Mouse (Mus musculus) megakaryocyte, embryonic 14.5 days (primary cell): ENCODE measurements at regions not wholly inside any gene's neighbourhood (a gene's known extent, or its start where the extent isn't known, plus 50 kb on each side); places are given as distances from the start of the nearest gene placed in this dataset.

Experiments
- H3K27me3 ChIP-seq: replicated peaks from 2 replicates; pipeline ENCODE3; 2012; ENCODE audit warnings: inconsistent platforms
- H3K36me3 ChIP-seq: replicated peaks from 2 replicates; pipeline ENCODE3; 2012; ENCODE audit warnings: low read length, inconsistent platforms, mixed read lengths
- H3K4me1 ChIP-seq: 2 replicates; pipeline ENCODE4 v1.6.1; 2012; ENCODE audit warnings: inconsistent platforms
- H3K4me3 ChIP-seq: replicated peaks from 2 replicates; pipeline ENCODE3; 2012; ENCODE audit warnings: moderate library complexity, mild to moderate bottlenecking, inconsistent platforms
- H3K9me3 ChIP-seq: 2 replicates; pipeline ENCODE4 v1.6.1; 2012; ENCODE audit warnings: inconsistent platforms
- FLI1 ChIP-seq: IDR thresholded peaks from 2 replicates; pipeline ENCODE4 v1.6.1; 2012; ENCODE audit warnings: low read length, inconsistent platforms, mixed read lengths
- GATA1 ChIP-seq: IDR thresholded peaks from 3 replicates; pipeline ENCODE4 v1.6.1; 2012; ENCODE audit warnings: mixed read lengths, low read length, inconsistent platforms, borderline replicate concordance

DNA sequence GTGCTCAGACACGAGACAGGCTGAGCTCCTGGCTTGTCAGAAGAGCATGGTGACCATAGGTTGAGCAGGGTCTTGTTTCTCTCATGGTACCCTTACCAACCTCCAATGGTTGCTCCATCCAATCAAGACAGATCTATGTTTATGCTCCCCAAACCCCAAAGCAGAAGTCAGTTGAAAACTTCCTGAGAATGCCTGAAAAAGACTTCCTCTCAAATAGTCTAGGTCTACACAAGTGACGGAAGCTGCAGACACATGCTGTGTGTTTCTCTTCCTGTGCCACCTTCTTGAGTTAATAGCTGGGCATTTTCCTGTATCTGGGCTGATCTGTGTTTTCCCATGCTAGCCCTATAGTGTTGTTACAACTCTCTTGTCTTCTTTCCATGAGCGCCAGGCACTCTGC is 274.2 kb downstream of the Cdh26 start:
- Histone ChIP-seq H3K4me1 (no peaks in the 10 kb centered on the region), H3K36me3 (no peaks in the 10 kb centered on the region), H3K4me3 (no peak overlapping the region), H3K9me3 (peaks cover 35% of the 10 kb centered on the region), H3K27me3 (no peaks in the 10 kb centered on the region)
- TF ChIP-seq FLI1, result no peak
- no peak for TF ChIP-seq GATA1

DNA sequence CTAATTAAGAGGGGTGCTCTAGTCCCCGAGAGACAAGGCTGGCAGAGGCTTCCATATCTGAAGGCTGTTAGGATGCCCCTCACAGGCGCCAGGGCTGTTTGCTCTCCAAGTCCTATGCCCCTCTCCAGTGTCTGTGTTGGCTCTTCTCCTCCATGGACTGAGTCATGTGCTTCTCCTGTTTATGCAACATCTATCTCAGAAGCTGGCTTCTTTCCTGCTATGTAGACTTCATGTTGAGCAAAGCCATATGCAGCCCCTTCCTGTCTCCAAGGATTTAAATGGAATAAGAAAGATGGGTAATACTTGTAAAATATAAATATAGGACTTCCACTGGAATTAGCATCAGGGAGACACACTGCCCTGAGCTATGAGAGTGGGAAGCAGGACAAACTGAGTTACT is 278.3 kb downstream of the Cdh26 start:
- no peak overlapping the region for H3K4me3 ChIP-seq
- H3K9me3 ChIP-seq, result peaks cover 18% of the 10 kb centered on the region
- H3K27me3 ChIP-seq, result no peaks in the 10 kb centered on the region
- H3K36me3 ChIP-seq, result no peaks in the 10 kb centered on the region
- H3K4me1 ChIP-seq, result no peaks in the 10 kb centered on the region
- TF ChIP-seq GATA1 (no peak), FLI1 (no peak)

DNA sequence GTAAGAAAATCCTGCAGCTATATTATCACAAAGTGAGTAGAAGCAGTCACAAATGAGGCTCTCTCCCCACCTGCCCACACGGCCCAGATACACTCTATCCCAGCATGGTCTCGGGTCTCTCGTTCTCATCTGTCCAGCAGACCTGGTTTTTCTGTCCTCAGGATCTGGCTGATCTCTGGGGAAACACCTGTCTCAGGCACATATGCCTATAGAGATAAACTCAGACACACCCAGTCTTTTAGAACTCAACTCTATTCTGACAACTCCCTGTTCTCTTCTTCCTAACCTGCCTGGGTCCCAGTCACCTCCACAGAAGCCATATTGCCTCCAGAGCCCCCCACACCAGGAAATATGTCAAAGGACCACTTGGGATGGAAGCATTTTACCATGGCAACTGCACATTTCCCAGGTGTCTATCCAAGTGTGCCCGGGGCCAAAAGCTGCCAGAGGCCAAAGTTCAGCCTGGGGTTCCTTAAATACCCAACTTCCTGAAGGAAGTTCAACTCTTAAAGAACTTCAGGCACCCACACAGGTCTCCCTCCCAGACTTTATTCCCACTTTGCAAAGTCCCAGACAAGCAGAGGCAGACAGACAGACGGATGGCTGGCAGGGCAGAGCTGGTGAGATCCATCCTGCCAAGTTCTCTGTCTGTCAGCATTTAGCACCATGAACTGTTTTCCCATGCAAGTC is 279.0 kb downstream of the Cdh26 start:
- Histone ChIP-seq H3K4me1 (no peaks in the 10 kb centered on the region), H3K9me3 (peaks cover 18% of the 10 kb centered on the region), H3K27me3 (no peaks in the 10 kb centered on the region), H3K4me3 (no peak overlapping the region), H3K36me3 (no peaks in the 10 kb centered on the region)
- no peak for TF ChIP-seq FLI1
- TF ChIP-seq GATA1, result no peak

DNA sequence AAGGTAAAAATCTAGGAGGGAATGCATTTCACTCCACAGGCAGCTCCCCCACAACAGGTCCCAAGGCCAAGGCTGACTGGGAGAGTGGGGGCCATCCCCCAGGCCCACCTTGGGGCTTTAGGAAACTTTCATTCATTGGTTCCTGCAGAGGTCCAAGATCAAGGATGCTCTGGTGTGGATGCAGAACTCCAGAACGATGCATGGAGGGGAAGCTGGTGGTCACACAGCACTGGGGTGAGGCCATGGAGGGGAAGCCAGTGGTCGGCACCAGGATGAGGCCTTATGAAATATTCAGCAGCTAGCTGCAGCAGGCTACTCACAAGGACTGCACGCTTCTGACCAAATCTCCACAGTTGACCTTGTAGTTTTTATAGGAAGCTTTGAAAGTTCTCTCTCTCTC is 279.7 kb downstream of the Cdh26 start:
- Histone ChIP-seq H3K36me3 (no peaks in the 10 kb centered on the region), H3K4me1 (no peaks in the 10 kb centered on the region), H3K27me3 (no peaks in the 10 kb centered on the region), H3K4me3 (no peak overlapping the region), H3K9me3 (peaks cover 19% of the 10 kb centered on the region)
- TF ChIP-seq GATA1 (no peak), FLI1 (no peak)

DNA sequence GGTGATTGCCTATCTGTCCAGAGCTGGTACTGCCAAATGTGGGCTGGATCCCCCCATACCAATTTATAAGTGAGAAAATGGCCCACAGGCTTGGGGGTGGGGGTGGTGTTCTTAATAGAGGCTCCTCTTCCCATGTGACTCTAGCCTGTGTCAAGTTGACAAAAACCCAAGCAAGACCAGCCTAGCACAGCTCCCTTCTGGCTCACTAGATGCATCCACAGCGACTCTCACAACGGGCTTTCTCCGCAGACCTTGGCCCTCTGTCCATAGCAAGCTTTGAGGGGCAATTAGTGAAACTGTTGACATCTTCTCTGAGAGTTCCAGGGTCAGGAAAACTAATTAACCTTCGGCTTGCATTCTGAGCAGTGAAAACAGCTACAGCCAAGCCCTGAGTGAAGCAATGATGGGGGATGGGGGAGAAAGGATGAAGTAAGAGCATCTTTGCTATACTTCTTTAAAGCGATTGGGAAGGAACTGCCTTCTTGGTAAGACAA is 281.3 kb downstream of the Cdh26 start:
- TF ChIP-seq GATA1 (no peak), FLI1 (no peak)
- Histone ChIP-seq H3K36me3 (no peaks in the 10 kb centered on the region), H3K4me1 (no peaks in the 10 kb centered on the region), H3K4me3 (no peak overlapping the region), H3K9me3 (peaks cover 16% of the 10 kb centered on the region), H3K27me3 (no peaks in the 10 kb centered on the region)

DNA sequence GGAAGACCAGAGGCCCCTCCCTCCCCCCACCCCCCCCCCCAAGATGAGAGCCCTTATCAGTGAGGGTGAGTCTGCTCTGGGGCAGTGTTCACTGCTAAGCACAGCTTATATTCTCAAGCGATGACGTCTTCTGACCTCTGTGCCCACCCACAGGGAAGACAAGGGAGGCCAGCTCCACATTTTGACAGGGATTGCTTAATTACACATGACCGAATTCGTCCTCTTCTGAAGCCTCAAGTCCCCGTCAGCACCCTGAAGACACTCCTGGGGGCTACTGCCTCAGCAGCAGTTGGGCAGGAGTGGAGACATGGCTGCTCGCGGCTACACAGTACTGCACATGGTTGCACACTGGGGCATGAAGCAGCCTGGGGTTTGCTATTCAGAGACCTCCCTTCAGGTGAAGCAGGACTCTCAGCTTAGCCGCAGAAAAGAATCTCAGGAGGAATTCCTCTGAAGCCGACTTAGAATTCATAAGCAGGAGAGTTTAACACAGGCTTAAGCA is 282.1 kb downstream of the Cdh26 start:
- TF ChIP-seq GATA1 (no peak), FLI1 (no peak)
- Histone ChIP-seq H3K4me3 (no peak overlapping the region), H3K4me1 (no peaks in the 10 kb centered on the region), H3K9me3 (peaks cover 15% of the 10 kb centered on the region), H3K27me3 (no peaks in the 10 kb centered on the region), H3K36me3 (no peaks in the 10 kb centered on the region)

DNA sequence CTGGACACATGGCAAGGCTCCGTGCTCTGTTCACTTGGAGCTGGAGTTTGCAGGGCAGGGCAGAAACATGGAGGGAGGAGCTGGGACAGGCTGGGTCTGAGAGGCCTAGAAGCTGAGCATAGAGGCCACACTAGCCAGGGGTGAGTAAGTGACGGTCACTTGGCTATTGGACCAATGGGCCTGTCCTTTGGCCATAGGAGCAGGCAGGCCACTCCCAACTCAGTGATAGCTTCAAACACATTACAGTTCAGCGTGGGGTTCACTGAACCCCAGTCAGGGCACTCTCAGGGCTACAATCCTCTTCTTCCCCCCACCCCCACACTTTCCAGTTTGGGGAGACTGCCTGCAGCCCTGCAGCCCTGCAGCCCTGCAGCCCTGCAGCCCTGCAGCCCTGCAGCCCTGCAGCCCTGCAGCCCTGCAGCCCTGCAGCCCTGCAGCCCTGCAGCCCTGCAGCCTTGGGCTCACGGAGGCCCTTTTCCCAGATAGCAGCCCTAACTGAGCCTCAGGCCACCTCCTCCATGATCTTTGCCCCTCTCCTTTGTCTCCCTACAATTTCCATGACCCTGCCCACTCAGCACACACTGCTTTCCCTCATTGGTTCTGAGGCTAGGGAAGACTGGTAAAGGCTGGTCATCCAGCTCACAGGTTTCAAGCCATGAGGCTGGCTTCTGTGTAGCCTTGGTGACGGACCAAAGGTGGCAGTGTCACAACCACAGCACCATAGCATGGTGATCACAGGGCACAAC is 285.3 kb downstream of the Cdh26 start:
- Histone ChIP-seq H3K9me3 (peaks cover 16% of the 10 kb centered on the region; the same call in 1 of the 2 replicates), H3K27me3 (no peaks in the 10 kb centered on the region), H3K4me1 (no peaks in the 10 kb centered on the region), H3K4me3 (no peak overlapping the region), H3K36me3 (no peaks in the 10 kb centered on the region)
- TF ChIP-seq FLI1, result no peak
- no peak for TF ChIP-seq GATA1

DNA sequence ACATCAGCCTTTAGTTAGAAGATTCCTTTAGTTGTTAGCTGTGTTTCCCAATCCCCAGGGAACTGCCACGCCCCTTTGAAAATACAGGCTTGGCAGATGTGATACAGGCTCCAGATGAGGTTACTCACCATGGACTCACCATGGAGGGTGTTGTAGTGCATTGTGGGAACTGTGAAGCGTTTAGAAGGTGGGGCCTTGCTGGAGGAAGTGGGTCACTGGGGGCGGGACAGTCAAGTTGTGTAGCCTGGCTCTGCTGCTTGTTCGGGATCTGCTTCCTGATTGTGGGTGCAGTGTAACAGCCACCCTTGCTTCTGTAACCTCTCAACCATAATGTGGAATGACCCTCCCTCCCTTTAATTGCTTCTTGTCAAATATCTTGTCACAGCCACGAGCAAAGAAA is 287.7 kb downstream of the Cdh26 start:
- TF ChIP-seq GATA1 (no peak), FLI1 (no peak)
- Histone ChIP-seq H3K4me3 (no peak overlapping the region), H3K36me3 (no peaks in the 10 kb centered on the region), H3K27me3 (no peaks in the 10 kb centered on the region), H3K4me1 (no peaks in the 10 kb centered on the region), H3K9me3 (peaks cover 15% of the 10 kb centered on the region; the same call in 1 of the 2 replicates)

DNA sequence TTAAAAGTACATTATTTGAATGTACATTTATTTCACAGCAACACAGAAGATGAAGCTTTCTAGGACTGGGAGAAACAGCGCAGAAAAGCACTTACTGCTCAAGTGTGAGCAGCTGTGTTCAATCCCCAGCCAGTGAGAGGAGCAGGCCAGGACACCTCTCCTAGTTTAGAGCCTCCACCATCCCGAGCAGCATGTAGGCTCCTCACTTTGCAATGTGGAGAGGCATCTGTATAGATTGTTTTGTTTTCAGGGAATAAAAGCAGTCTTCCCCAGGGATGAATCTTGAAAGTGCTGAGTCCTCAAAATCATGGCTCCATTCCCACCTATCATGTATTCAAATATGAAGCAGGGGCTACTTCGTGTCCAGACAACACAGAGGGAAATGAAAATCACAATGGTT is 293.1 kb downstream of the Cdh26 start:
- Histone ChIP-seq H3K9me3 (0 out of 2 replicates have a peak, but pooled peaks cover 6% of the 10 kb centered on the region), H3K36me3 (no peaks in the 10 kb centered on the region), H3K4me1 (no peaks in the 10 kb centered on the region), H3K4me3 (no peak overlapping the region), H3K27me3 (peaks cover 4% of the 10 kb centered on the region)
- TF ChIP-seq FLI1, result no peak
- no peak for TF ChIP-seq GATA1

DNA sequence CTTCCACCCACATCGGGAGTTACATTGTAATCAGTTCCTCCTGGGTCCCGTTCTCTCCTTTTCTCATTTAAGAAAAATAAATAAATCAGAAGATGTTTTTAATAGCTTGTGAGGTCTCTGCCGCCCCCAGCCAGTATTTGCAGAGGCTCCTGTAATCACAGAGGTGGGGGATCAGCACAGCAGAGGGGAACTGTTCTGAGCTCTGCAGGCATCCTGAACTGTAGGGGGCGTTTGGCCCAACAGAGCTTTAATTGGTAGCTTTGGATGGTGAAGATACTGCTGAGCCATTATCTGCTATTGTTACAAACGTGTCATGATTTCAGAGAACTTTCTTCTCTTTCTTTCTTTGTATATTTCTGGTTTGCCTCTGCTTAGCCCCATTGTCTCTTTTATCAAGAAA is 293.9 kb downstream of the Cdh26 start:
- Histone ChIP-seq H3K9me3 (0 out of 2 replicates have a peak, but pooled peaks cover 6% of the 10 kb centered on the region), H3K36me3 (no peaks in the 10 kb centered on the region)
- TF ChIP-seq FLI1, result no peak
- TF ChIP-seq GATA1, result no peak

More for the DNA sequence above, 293.9 kb downstream of the Cdh26 start:
- H3K4me3 ChIP-seq, result no peak overlapping the region
- H3K27me3 ChIP-seq, result peaks cover 4% of the 10 kb centered on the region
- no peaks in the 10 kb centered on the region for H3K4me1 ChIP-seq
